Mouse (Mus musculus) myocyte (in vitro differentiated cells): ENCODE measurements around the gene Hexim2.

Source experiments
- E2F4 ChIP-seq: IDR thresholded peaks from one replicate; pipeline ENCODE4 v1.6.1; 2011; ENCODE audit warnings: mild to moderate bottlenecking, control low read depth, moderate library complexity; ENCODE audit not compliant: insufficient read depth
- MAX ChIP-seq: IDR thresholded peaks from one replicate; pipeline ENCODE4 v1.6.1; 2011; ENCODE audit warnings: low read depth, mild to moderate bottlenecking, control low read depth
- POLR2A ChIP-seq: IDR thresholded peaks from one replicate; pipeline ENCODE4 v1.6.1; 2011; ENCODE audit warnings: low read depth, mild to moderate bottlenecking, control low read depth, moderate library complexity; ENCODE audit not compliant: insufficient read length
- TCF12 ChIP-seq: IDR thresholded peaks from one replicate; pipeline ENCODE4 v1.6.1; 2011; ENCODE audit warnings: mild to moderate bottlenecking, control low read depth; ENCODE audit not compliant: poor library complexity, insufficient read depth, severe bottlenecking

DNA sequence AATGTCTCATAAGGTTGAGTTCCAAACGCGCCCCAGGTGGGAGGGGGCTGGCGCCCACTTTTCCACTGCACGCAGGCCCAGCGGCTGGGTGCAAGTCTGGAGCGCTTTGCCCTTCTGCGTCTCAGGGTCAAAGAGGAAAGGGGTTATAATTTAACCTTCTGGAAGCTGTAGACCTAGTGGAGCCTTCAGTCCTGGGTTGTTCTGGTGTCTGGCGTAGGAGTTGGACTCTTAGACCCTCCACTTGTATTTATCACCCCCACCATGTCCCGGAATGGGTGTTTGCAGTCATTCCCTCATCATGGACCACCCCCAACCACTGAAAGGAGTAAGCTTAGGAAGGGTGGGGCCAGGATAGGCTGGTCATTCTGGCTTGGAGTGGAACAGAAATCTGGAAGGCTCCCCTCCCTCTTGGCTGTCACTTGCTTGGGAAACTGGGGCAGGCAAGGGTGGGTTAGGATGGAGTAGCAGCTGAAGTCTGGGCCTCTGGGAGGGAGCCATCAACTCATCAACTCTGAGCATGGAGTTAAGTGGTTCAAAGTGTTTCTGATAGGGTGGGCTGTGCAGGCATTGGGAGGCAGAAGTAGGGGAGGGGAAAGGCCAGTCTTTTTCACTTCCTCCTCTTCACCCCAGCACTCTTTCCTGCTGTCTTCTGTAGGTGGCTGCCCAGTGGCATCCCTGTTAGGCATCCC lies 39.6 kb downstream of the Hexim2 start:
- TF ChIP-seq MAX (no peak), POLR2A (no peak), TCF12 (no peak), E2F4 (no peak)
